Mouse (Mus musculus) midbrain, postnatal 0 days (tissue): ENCODE data around the gene Drd5. TPM values are rescaled to one million over a fixed set of nuclear protein-coding genes. Genes with fewer than 3 reads are reported as not detected.

Experiments used
- ATAC-seq: fragments of 200-750 bp; cut with Nextera tagmentation; 2 replicates; pipeline ENCODE4 v1.8.0; 2017; ENCODE audit warnings: moderate number of reproducible peaks, mild to moderate bottlenecking, moderate TSS enrichment, moderate library complexity; ENCODE audit not compliant: low FRiP score
- DNase-seq: peaks from one replicate; pipeline ENCODE4 v3.0.0-alpha.2; 2015; ENCODE audit warnings: low spot score
- H3K27ac ChIP-seq: fragments of 300-500 bp; sonication (generic); 2 replicates; pipeline ENCODE4 v1.5.1; 2014; ENCODE audit warnings: low read depth, mild to moderate bottlenecking, low read length, mixed read lengths
- H3K27me3 ChIP-seq: fragments of 300-500 bp; sonication (generic); 2 replicates; pipeline ENCODE4 v1.6.1; 2014; ENCODE audit warnings: low read length, control low read depth, mixed read lengths; ENCODE audit not compliant: insufficient read depth
- H3K36me3 ChIP-seq: fragments of 300-500 bp; sonication (generic); 2 replicates; pipeline ENCODE4 v1.6.1; 2014; ENCODE audit warnings: low read length, control low read depth, mixed read lengths; ENCODE audit not compliant: insufficient read depth
- H3K4me1 ChIP-seq: fragments of 300-500 bp; sonication (generic); 2 replicates; pipeline ENCODE4 v1.6.1; 2014; ENCODE audit warnings: mild to moderate bottlenecking, control low read depth, antibody characterized with exemption, low read length, mixed read lengths; ENCODE audit not compliant: insufficient read depth
- H3K4me2 ChIP-seq: fragments of 300-500 bp; sonication (generic); 2 replicates; pipeline ENCODE4 v1.6.1; 2014; ENCODE audit warnings: low read depth, mild to moderate bottlenecking, low read length, mixed read lengths; ENCODE audit not compliant: poor library complexity, severe bottlenecking
- H3K4me3 ChIP-seq: fragments of 300-500 bp; sonication (generic); 2 replicates; pipeline ENCODE4 v1.5.1; 2014; ENCODE audit warnings: low read depth, mild to moderate bottlenecking, low read length, moderate library complexity
- H3K9ac ChIP-seq: fragments of 300-500 bp; sonication (generic); replicated peaks from 2 replicates; pipeline ENCODE4 v1.6.1; 2014; ENCODE audit warnings: mild to moderate bottlenecking, low read length, moderate library complexity, mixed read lengths; ENCODE audit not compliant: poor library complexity, severe bottlenecking
- H3K9me3 ChIP-seq: fragments of 300-500 bp; sonication (generic); 2 replicates; pipeline ENCODE4 v1.6.1; 2016; ENCODE audit warnings: low read length, control low read depth
- CTCF ChIP-seq: IDR thresholded peaks from 2 replicates; pipeline ENCODE4 v1.5.1; 2016; ENCODE audit warnings: antibody characterized with exemption, mild to moderate bottlenecking
- WGBS: fragments of 180-500 bp; shearing (Covaris S2); extraction: QIAGEN DNeasy Blood & Tissue Kit; methylation state at CpG from one replicate; pipeline ENCODE4 v1.1.7; 2014; 5-methylcytosine and 5-hydroxymethylcytosine counted together
- polyA plus RNA-seq: library from polyadenylated mRNA; unstranded; fragments of >200 nt; fragmentation: Nextera tagmentation; extraction: Ambion mirVana; gene quantifications from 2 replicates; pipeline ENCODE4 v1.2.1, GENCODE M21; 2015
- total RNA-seq: library from RNA; depleted of rRNA; stranded (reverse); fragments of >200 nt; gene quantifications from 2 replicates; pipeline ENCODE4 v1.2.3, GENCODE M21; 2014

The Drd5 gene
- total and polyA plus RNA-seq, 2 experiments from 2014 or later = 1.7 to 2.0 TPM

DNA sequence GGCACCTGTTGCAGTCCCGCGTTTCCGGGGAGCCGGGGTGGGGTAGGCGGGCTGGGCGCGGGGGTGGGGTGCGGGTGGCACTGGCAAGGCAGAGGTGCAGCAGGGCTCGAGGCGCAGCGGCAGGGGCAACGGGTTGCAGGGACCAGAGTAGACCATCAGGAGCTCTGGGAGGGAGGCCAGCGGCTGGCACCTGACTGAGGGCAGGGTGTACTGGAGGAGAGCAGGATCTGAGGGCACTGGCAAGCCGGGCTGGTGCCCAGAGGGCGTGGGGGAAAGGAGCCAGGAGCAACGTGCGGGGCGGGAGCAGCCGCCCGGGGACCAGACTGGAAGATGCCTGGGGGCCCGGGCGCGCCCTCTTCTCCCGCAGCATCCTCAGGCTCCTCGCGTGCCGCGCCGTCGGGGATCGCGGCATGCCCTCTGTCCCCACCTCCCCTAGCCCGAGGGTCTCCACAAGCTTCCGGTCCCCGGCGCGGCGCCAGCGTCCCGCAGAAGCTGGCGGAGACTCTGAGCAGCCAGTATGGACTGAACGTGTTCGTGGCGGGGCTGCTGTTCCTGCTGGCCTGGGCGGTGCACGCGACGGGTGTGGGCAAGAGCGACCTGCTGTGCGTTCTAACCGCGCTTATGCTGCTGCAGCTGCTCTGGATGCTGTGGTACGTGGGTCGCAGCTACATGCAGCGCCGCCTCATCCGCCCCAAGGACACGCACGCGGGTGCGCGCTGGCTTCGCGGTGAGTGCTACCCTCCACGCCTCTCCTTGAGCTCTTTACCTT, 41.9 kb upstream of the Drd5 start:
- H3K4me1 ChIP-seq = peaks cover 9% of the 10 kb centered on the region; the same call in 1 of the 2 replicates
- TF ChIP-seq CTCF = no peak
- H3K4me3 ChIP-seq = peak overlapping the region; percentile 32
- H3K4me2 ChIP-seq = peak overlapping the region; percentile 57
- H3K36me3 ChIP-seq = no peaks in the 10 kb centered on the region
- H3K27ac ChIP-seq = no peak overlapping the region
- peak overlapping the region; percentile 29; the same call in 1 of the 2 replicates for H3K9ac ChIP-seq
- DNase-seq (no peak), ATAC-seq (peak; percentile 38)
- H3K27me3 ChIP-seq = peaks cover 60% of the 10 kb centered on the region
- WGBS = 1% methylated on average over 53 of the region's 65 CpGs
- H3K9me3 ChIP-seq = no peaks in the 10 kb centered on the region

DNA sequence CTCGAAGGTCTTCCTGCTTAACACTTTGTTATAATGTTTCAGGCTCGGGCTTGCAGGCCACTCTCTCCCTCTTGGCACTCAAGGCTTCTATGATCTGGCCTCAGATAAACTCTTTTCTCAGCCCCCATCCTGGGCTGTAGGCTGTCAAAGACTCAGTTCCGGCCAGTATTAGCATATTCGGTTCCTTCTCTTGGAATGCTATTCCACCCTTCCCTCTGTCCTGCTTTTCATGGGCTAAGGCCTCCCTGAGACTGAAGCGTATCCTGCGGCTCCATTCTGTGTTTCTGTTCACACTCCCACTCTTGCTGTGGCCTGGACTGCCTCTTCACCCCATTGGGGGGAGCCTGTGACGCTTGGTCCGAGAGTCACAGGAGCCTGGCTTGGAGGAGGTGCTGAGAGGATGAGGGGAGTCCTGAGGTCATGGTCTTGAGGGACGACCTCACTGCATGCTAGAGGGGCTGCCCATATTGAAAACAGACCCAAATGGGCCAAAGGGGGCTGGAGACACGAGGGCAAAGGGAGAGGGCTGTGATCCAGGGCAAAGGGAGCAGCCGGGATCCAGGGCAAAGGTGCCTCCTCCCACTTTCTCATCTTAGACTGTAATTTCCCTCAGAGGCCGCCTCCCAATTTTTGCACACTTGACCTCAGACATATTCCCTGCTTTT, 41.1 kb upstream of the Drd5 start:
- no peak for TF ChIP-seq CTCF
- DNase-seq (no peak), ATAC-seq (no peak)
- no peaks in the 10 kb centered on the region for H3K9me3 ChIP-seq
- no peaks in the 10 kb centered on the region for H3K36me3 ChIP-seq
- peaks cover 60% of the 10 kb centered on the region for H3K27me3 ChIP-seq
- 19% methylated on average over 12 of the region's 12 CpGs for WGBS
- H3K4me2 ChIP-seq = peak overlapping the region; percentile 57
- H3K4me1 ChIP-seq = peaks cover 9% of the 10 kb centered on the region; the same call in 1 of the 2 replicates
- H3K9ac ChIP-seq = peak overlapping the region; percentile 29; the same call in 1 of the 2 replicates
- no peak overlapping the region for H3K27ac ChIP-seq
- peak overlapping the region; percentile 32 for H3K4me3 ChIP-seq

DNA sequence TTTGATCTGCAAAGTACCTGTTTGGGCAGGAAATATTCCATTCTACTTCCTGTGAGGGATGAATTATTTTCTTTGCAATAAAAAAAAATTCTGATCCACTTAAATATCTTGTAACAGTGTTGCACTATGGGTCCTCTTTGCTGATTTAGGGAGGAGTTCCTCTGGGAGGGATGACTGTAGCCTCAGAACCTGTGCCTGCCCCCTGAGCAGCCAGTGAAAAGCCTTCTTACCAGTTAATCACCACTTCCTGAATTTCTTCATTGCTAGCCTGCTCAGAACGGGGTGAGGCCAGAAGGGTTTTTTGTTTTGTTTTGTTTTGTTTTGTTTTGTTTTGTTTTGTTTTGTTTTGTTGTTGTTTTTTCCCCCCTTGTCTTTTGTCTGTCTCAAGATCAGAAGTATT, 39.1 kb upstream of the Drd5 start:
- no peaks in the 10 kb centered on the region for H3K36me3 ChIP-seq
- H3K27ac ChIP-seq = no peak overlapping the region
- no peak overlapping the region for H3K9ac ChIP-seq
- H3K27me3 ChIP-seq = peaks cover 50% of the 10 kb centered on the region
- TF ChIP-seq CTCF = no peak
- H3K4me2 ChIP-seq = no peak overlapping the region
- ATAC-seq (no peak), DNase-seq (no peak)
- no peak overlapping the region for H3K4me3 ChIP-seq
- 42% methylated on average over 1 of the region's 1 CpGs for WGBS
- peaks cover 9% of the 10 kb centered on the region; the same call in 1 of the 2 replicates for H3K4me1 ChIP-seq
- no peaks in the 10 kb centered on the region for H3K9me3 ChIP-seq

DNA sequence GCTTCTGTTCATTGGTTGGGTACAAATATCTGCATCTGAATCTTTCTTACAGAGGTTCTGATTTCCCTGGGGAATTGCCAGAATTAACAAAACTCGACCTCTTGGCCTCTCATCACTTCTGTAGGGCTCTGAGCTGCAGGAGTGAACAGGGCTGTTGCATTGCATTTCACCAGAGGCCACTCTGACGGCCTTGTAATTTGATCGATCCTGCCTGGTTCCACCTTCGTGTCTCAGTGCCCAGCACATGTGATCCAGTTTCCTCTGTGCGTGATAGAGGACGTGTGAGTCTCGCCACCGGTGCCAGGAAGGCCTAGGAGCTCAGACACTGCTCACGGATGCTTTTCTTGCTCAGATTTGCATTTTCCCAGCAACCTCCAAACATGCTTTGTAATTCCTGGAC, 33.4 kb upstream of the Drd5 start:
- no peak overlapping the region for H3K27ac ChIP-seq
- no peak for TF ChIP-seq CTCF
- no peak overlapping the region for H3K4me2 ChIP-seq
- WGBS = 70% methylated on average over 9 of the region's 9 CpGs
- no peaks in the 10 kb centered on the region for H3K4me1 ChIP-seq
- H3K27me3 ChIP-seq = peaks cover 2% of the 10 kb centered on the region; the same call in 1 of the 2 replicates
- H3K4me3 ChIP-seq = no peak overlapping the region
- ATAC-seq (no peak), DNase-seq (no peak)
- H3K9me3 ChIP-seq = no peaks in the 10 kb centered on the region
- no peaks in the 10 kb centered on the region for H3K36me3 ChIP-seq
- H3K9ac ChIP-seq = no peak overlapping the region

DNA sequence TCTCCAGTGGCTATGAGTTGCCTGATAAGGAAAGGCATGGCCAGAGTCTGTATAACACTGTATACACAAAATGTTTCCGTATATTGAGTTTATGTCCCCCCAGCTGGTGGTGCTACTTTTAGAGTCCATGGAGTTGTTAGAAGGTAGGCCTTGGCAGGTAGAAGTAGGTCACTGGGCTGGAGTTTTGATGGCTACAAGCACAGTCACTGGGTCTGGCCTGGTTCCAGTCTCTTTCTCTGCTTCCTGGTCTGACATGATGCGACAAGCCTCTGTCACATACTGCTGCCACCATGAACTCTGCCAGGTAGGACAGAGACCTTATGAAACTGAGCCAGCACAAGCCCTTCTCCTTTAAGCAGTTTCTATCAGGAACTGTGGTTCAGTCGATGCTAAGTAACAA, 30.7 kb upstream of the Drd5 start:
- H3K9me3 ChIP-seq = no peaks in the 10 kb centered on the region
- no peaks in the 10 kb centered on the region for H3K36me3 ChIP-seq
- H3K27me3 ChIP-seq = no peaks in the 10 kb centered on the region
- H3K4me2 ChIP-seq = no peak overlapping the region
- DNase-seq (no peak), ATAC-seq (no peak)
- H3K4me3 ChIP-seq = no peak overlapping the region
- TF ChIP-seq CTCF = no peak
- WGBS = 88% methylated on average over 3 of the region's 3 CpGs
- H3K9ac ChIP-seq = no peak overlapping the region
- H3K27ac ChIP-seq = no peak overlapping the region
- H3K4me1 ChIP-seq = no peaks in the 10 kb centered on the region
